Mouse (Mus musculus) liver, embryonic 13.5 days (tissue): ENCODE data around the gene Timp4. TPM values are rescaled to one million over a fixed set of nuclear protein-coding genes. Genes with fewer than 3 reads are reported as not detected.
"Not testable (repeated sequence)": the region's sequence is repeated elsewhere in the genome, so short reads cannot be mapped to it uniquely, and the experiment has no call there.

Source experiments
- ATAC-seq: fragments of 200-750 bp; cut with Nextera tagmentation; 2 replicates; pipeline ENCODE4 v1.8.0; 2017; ENCODE audit warnings: low read depth, mild to moderate bottlenecking, moderate number of reproducible peaks, moderate library complexity
- DNase-seq: peaks from one replicate; pipeline ENCODE4 v3.0.0; 2022
- H3K27ac ChIP-seq: fragments of 300-500 bp; sonication (generic); 2 replicates; pipeline ENCODE4 v1.5.1; 2015; ENCODE audit warnings: moderate library complexity, mild to moderate bottlenecking, inconsistent platforms
- H3K27me3 ChIP-seq: fragments of 300-500 bp; sonication (generic); 2 replicates; pipeline ENCODE4 v1.6.1; 2015; ENCODE audit warnings: mild to moderate bottlenecking, inconsistent platforms
- H3K36me3 ChIP-seq: fragments of 300-500 bp; sonication (generic); 2 replicates; pipeline ENCODE4 v1.6.1; 2015; ENCODE audit warnings: mild to moderate bottlenecking, inconsistent platforms
- H3K4me1 ChIP-seq: fragments of 300-500 bp; sonication (generic); replicated peaks from 2 replicates; pipeline ENCODE4 v1.6.1; 2015; ENCODE audit warnings: inconsistent platforms
- H3K4me2 ChIP-seq: fragments of 300-500 bp; sonication (generic); 2 replicates; pipeline ENCODE4 v1.6.1; 2015; ENCODE audit warnings: inconsistent platforms, mild to moderate bottlenecking, moderate library complexity
- H3K4me3 ChIP-seq: fragments of 300-500 bp; sonication (generic); replicated peaks from 2 replicates; pipeline ENCODE4 v1.5.1; 2015; ENCODE audit warnings: mild to moderate bottlenecking, inconsistent platforms
- H3K9ac ChIP-seq: fragments of 300-500 bp; sonication (generic); 2 replicates; pipeline ENCODE4 v1.6.1; 2015; ENCODE audit warnings: mild to moderate bottlenecking, inconsistent platforms
- H3K9me3 ChIP-seq: fragments of 300-500 bp; sonication (generic); replicated peaks from 2 replicates; pipeline ENCODE4 v1.6.1; 2016; ENCODE audit warnings: inconsistent platforms
- WGBS: fragments of 180-500 bp; shearing (Covaris S2); methylation state at CpG from one replicate; pipeline ENCODE4 v1.1.7; 2015; ENCODE audit not compliant: insufficient replicate concordance; 5-methylcytosine and 5-hydroxymethylcytosine counted together
- polyA plus RNA-seq: library from polyadenylated mRNA; unstranded; fragments of >200 nt; fragmentation: Nextera tagmentation; extraction: Ambion mirVana; gene quantifications from 2 replicates; pipeline ENCODE4 v1.2.1, GENCODE M21; 2015

Gene Timp4
- polyA plus RNA-seq, 1 experiment from 2014 or later: 0.03 TPM

GRCm38 (mm10) chr6:115245500-115246058 lies 6.4 kb downstream of the Timp4 start:
- H3K4me3 ChIP-seq: no peak overlapping the region
- no peaks in the 10 kb centered on the region for H3K27me3 ChIP-seq
- no peak overlapping the region for H3K4me2 ChIP-seq
- no peaks in the 10 kb centered on the region for H3K9me3 ChIP-seq
- H3K36me3 ChIP-seq: no peaks in the 10 kb centered on the region
- no peaks in the 10 kb centered on the region for H3K4me1 ChIP-seq
- no peak for ATAC-seq
- H3K9ac ChIP-seq: no peak overlapping the region
- WGBS: 63% methylated on average over 3 of the region's 3 CpGs
- H3K27ac ChIP-seq: no peak overlapping the region
- no peak for DNase-seq

GRCm38 (mm10) chr6:115244222-115244621 lies 7.8 kb downstream of the Timp4 start:
- DNase-seq (no peak), ATAC-seq (no peak)

GRCm38 (mm10) chr6:115241939-115242338 lies 10.1 kb downstream of the Timp4 start:
- WGBS: 66% methylated on average over 3 of the region's 3 CpGs
- Histone ChIP-seq H3K9ac (no peak overlapping the region), H3K27me3 (no peaks in the 10 kb centered on the region), H3K4me3 (no peak overlapping the region), H3K4me1 (no peaks in the 10 kb centered on the region), H3K9me3 (no peaks in the 10 kb centered on the region), H3K36me3 (no peaks in the 10 kb centered on the region), H3K27ac (no peak overlapping the region), H3K4me2 (no peak overlapping the region)
- DNase-seq: no peak
- ATAC-seq: no peak

More at GRCm38 (mm10) chr6:115244222-115244621, 7.8 kb downstream of the Timp4 start:
- Histone ChIP-seq H3K4me3 (no peak overlapping the region), H3K36me3 (no peaks in the 10 kb centered on the region), H3K27me3 (no peaks in the 10 kb centered on the region), H3K9me3 (no peaks in the 10 kb centered on the region), H3K4me2 (no peak overlapping the region), H3K9ac (no peak overlapping the region), H3K27ac (no peak overlapping the region), H3K4me1 (no peaks in the 10 kb centered on the region)
- 55% methylated on average over 2 of the region's 2 CpGs for WGBS

DNA sequence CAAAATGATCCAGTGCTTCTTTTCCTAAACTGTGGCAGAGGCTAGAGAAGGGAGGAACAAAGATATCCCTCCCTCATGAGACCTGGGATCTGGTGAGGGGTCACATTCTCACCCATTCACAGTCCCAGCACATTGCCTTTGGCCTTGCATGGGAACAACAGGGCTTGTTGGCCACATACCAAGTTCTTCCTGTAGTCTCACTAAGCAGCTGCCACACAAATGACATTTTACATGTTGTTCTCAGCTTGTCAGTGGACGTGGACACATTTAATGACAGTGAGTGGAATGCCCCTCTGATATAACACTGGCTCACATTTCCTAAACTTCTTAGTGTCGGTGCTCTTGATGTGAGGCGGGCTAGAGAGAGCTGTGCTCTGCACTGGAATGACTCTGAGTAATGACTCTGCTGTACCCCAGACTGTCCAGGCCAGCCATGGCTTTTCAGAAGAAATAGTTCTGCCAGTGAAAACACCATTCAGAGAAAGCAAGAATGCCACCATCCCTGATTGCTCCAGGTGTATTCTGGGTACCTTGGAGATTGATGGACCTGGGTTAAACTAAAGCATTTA lies 10.8 kb downstream of the Timp4 start:
- Histone ChIP-seq H3K4me3 (no peak overlapping the region), H3K4me1 (no peaks in the 10 kb centered on the region), H3K9ac (no peak overlapping the region), H3K9me3 (no peaks in the 10 kb centered on the region), H3K27ac (no peak overlapping the region), H3K27me3 (no peaks in the 10 kb centered on the region), H3K4me2 (no peak overlapping the region), H3K36me3 (no peaks in the 10 kb centered on the region)
- no peak for DNase-seq
- no peak for ATAC-seq
- 67% methylated on average over 3 of the region's 3 CpGs for WGBS

GRCm38 (mm10) chr6:115240431-115240830 lies 11.6 kb downstream of the Timp4 start:
- H3K27me3 ChIP-seq, H3K9ac ChIP-seq, H3K36me3 ChIP-seq, H3K4me2 ChIP-seq, H3K9me3 ChIP-seq, H3K4me3 ChIP-seq, H3K27ac ChIP-seq, DNase-seq, H3K4me1 ChIP-seq, ATAC-seq: not testable (repeated sequence)
- WGBS: 31% methylated on average over 2 of the region's 2 CpGs

DNA sequence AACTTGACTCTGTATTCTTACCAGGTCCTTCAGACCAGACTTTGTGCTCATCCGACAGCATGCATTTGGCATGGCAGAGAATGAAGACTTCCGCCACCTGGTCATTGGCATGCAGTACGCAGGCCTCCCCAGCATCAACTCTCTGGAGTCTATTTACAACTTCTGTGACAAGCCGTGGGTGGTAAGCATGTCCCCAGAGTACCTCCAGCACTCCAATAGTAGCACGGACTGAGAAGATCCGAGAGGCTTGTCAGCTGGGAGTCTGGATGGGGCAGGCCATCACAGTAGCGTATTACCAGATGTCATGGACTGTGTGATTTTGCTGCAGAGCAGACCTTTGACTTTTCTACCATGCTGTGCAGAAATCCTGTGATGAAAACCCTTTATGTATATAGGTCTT lies 12.7 kb downstream of the Timp4 start:
- no peak overlapping the region for H3K27ac ChIP-seq
- H3K36me3 ChIP-seq: no peaks in the 10 kb centered on the region
- 78% methylated on average over 7 of the region's 7 CpGs for WGBS
- no peaks in the 10 kb centered on the region for H3K9me3 ChIP-seq
- no peaks in the 10 kb centered on the region for H3K27me3 ChIP-seq
- H3K9ac ChIP-seq: no peak overlapping the region
- DNase-seq (no peak), ATAC-seq (no peak)
- H3K4me2 ChIP-seq: no peak overlapping the region
- no peaks in the 10 kb centered on the region for H3K4me1 ChIP-seq
- H3K4me3 ChIP-seq: no peak overlapping the region

DNA sequence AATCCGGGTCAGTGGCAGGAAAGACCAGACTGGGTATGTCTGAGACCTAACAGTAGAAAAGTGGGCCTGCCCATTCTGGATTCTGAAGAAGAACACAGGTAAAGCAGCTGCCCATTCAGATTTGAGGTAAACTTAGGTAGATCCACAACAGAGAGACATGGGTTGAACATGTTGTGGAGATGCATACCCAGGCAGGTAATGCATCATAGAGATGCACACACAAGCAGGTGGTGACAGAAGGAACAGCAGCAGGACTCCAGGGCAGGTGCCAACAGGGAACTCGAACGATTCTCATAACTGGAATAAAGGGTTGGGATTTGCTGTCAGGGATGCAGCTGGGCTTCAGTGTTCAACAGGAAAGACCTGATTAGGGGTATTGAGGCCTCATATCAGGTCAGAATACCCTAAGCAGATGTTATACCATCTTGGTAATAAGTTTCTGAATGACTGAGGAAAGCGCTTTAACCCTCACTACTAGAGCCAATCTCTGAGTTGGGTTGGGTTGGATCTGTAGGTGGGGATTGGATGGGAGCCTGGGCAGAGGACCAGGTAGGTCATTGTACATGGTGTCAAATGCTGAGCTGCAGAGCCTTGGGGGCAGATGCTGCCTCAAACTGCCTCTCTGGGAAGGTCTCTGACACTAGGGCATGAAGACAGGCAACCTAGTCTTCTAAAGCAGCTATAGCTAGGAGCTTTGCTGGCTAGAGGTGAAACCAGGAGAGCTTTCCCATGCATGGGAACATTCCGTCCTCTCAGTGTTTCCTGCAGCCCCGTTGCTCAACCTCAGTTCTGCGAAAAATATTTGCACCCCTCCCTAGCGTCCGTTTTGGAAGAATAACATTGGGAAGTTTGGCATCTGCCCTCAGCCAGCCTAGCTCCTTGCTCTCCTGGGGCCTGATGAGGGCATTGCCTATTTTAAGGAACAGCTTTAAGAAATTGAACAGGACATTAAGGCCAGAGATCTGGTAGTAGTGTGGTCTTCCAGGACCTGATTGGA lies 13.7 kb downstream of the Timp4 start:
- WGBS: 61% methylated on average over 9 of the region's 9 CpGs
- Histone ChIP-seq H3K4me1 (no peaks in the 10 kb centered on the region), H3K4me3 (no peak overlapping the region), H3K27me3 (no peaks in the 10 kb centered on the region), H3K36me3 (no peaks in the 10 kb centered on the region), H3K4me2 (no peak overlapping the region), H3K27ac (no peak overlapping the region), H3K9ac (no peak overlapping the region), H3K9me3 (no peaks in the 10 kb centered on the region)
- ATAC-seq: no peak
- DNase-seq: no peak

DNA sequence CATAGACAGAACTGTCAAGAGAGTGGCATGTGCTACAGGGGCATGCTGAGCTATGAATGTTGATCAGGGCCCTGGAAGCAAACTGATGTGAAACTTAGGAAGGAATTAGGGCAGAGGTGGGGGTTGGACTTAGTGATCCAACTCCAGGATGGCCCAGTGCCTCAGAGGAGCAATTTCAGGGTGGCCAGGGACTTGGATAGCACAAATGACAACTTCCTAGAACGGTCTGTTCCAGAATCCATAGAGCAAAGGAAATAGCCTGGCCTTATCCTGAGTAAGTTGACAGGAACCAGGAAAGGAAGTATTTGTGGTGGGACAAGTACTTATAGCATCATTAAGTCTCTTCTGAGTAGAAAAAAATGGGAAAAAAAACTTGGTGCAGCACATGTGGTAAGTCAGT lies 19.4 kb downstream of the Timp4 start:
- H3K27ac ChIP-seq: no peak overlapping the region
- no peaks in the 10 kb centered on the region for H3K27me3 ChIP-seq
- H3K4me3 ChIP-seq: no peak overlapping the region
- WGBS: 31% methylated on average over 1 of the region's 1 CpGs
- H3K9me3 ChIP-seq: no peaks in the 10 kb centered on the region
- DNase-seq: no peak
- H3K4me2 ChIP-seq: no peak overlapping the region
- no peaks in the 10 kb centered on the region for H3K4me1 ChIP-seq
- no peak overlapping the region for H3K9ac ChIP-seq
- ATAC-seq: no peak
- no peaks in the 10 kb centered on the region for H3K36me3 ChIP-seq

- no peak for ATAC-seq
- WGBS: 54% methylated on average over 4 of the region's 4 CpGs
- Histone ChIP-seq H3K4me2 (no peak overlapping the region), H3K9ac (no peak overlapping the region), H3K36me3 (no peaks in the 10 kb centered on the region), H3K27me3 (no peaks in the 10 kb centered on the region), H3K4me1 (no peaks in the 10 kb centered on the region), H3K27ac (no peak overlapping the region), H3K4me3 (no peak overlapping the region), H3K9me3 (no peaks in the 10 kb centered on the region)
- DNase-seq: no peak
These were observed 20.2 kb downstream of the Timp4 start for GRCm38 (mm10) chr6:115231836-115232235.

DNA sequence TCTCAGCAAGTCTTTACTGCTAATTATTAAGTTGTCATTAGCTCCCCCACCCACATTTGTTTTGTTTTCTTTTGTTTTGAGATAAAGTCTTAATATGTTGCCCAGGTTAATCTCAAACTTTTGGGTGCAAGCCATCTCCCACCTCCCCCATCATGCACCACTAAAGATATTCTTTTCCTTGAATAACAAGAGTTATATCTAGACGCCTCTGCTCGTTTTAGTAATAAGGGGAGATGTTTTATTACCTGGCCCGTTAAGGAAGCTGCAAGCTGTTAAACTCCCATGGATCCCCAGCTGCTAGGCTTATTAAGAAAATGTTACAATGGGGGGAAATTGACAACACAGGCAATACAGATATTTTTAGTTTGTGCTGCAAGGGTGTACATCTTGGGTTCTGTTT lies 21.4 kb downstream of the Timp4 start:
- Histone ChIP-seq H3K27me3 (no peaks in the 10 kb centered on the region), H3K4me1 (no peaks in the 10 kb centered on the region), H3K9ac (no peak overlapping the region), H3K9me3 (no peaks in the 10 kb centered on the region), H3K36me3 (no peaks in the 10 kb centered on the region), H3K4me2 (no peak overlapping the region), H3K4me3 (no peak overlapping the region), H3K27ac (no peak overlapping the region)
- no peak for DNase-seq
- WGBS: 57% methylated on average over 3 of the region's 3 CpGs
- no peak for ATAC-seq

DNA sequence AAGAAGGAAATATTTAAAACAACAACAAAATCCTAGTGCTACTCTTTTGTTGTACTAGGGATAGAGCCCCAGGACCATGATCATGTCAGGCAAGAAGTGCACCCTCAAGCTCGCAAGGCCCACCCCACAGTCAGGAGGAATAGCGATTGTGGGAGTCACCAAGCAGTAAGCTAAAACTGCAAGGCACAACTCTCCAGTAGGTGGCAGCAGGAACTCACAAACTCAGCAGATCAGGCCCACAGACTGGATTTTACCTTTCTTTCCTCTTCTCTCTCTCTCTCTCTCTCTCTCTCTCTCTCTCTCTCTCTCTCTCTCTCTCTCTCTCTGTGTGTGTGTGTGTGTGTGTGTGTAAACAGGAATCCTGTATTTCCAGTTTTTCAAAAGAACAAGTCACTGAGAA lies 24.5 kb downstream of the Timp4 start:
- H3K27ac ChIP-seq: no peak overlapping the region
- H3K9ac ChIP-seq: no peak overlapping the region
- ATAC-seq: no peak
- no peaks in the 10 kb centered on the region for H3K27me3 ChIP-seq
- H3K9me3 ChIP-seq: no peaks in the 10 kb centered on the region
- peak; percentile 12 for DNase-seq
- H3K4me2 ChIP-seq: no peak overlapping the region
- 0% methylated on average over 2 of the region's 2 CpGs for WGBS
- H3K4me1 ChIP-seq: no peaks in the 10 kb centered on the region
- no peaks in the 10 kb centered on the region for H3K36me3 ChIP-seq
- H3K4me3 ChIP-seq: no peak overlapping the region
